Mouse (Mus musculus) G1E (cell line): ENCODE data around the gene Ski. TPM values are rescaled to one million over a fixed set of nuclear protein-coding genes. Genes with fewer than 3 reads are reported as not detected.

ENCODE experiments used
- ATAC-seq: 2 replicates; pipeline ENCODE4 v1.8.0; 2016; ENCODE audit warnings: mild to moderate bottlenecking; ENCODE audit not compliant: insufficient number of reproducible peaks, poor library complexity, low FRiP score, severe bottlenecking; ENCODE audit errors: extremely low read depth
- DNase-seq: peaks from one replicate; pipeline ENCODE4 v3.0.0; 2012; ENCODE audit warnings: low spot score
- H3K27me3 ChIP-seq: 2 replicates; pipeline ENCODE4 v1.6.1; 2012; ENCODE audit warnings: mild to moderate bottlenecking, low read length, inconsistent platforms; ENCODE audit not compliant: insufficient read depth
- H3K36me3 ChIP-seq: replicated peaks from 2 replicates; pipeline ENCODE3; 2012; ENCODE audit warnings: mild to moderate bottlenecking, inconsistent platforms
- H3K4me1 ChIP-seq: 2 replicates; pipeline ENCODE4 v1.6.1; 2012; ENCODE audit warnings: low read depth, low read length, inconsistent platforms, mixed read lengths; ENCODE audit not compliant: insufficient read depth
- H3K4me3 ChIP-seq: 2 replicates; pipeline ENCODE4 v1.5.1; 2012; ENCODE audit warnings: low read depth, mild to moderate bottlenecking, inconsistent platforms, low read length, moderate library complexity, mixed read lengths
- H3K9me3 ChIP-seq: replicated peaks from 2 replicates; pipeline ENCODE4 v1.6.1; 2012; ENCODE audit warnings: inconsistent platforms
- CTCF ChIP-seq: IDR thresholded peaks from 2 replicates; pipeline ENCODE4 v1.5.1; 2012; ENCODE audit warnings: low read depth, low read length, inconsistent platforms, mixed read lengths
- GATA1 ChIP-seq: IDR thresholded peaks from 2 replicates; pipeline ENCODE4 v1.6.1; 2012; ENCODE audit warnings: borderline replicate concordance, low read length, inconsistent platforms, mixed read lengths
- GATA2 ChIP-seq: IDR thresholded peaks from 2 replicates; pipeline ENCODE4 v1.6.1; 2012; ENCODE audit warnings: low read depth, low read length, inconsistent platforms, borderline replicate concordance
- POLR2AphosphoS5 ChIP-seq: IDR thresholded peaks from 2 replicates; pipeline ENCODE4 v1.6.1; 2012; ENCODE audit warnings: low read depth, low read length, inconsistent platforms; ENCODE audit not compliant: insufficient replicate concordance
- TAL1 ChIP-seq: conservative IDR thresholded peaks from 2 replicates; pipeline ENCODE4 v1.6.1; 2012; ENCODE audit warnings: low read depth, low read length, inconsistent platforms, mixed read lengths
- polyA plus RNA-seq: library from polyadenylated mRNA; stranded (reverse); fragments of >175 nt; gene quantifications from 2 replicates; pipeline ENCODE4 v1.2.3, GENCODE M21; 2012
- total RNA-seq, 2 experiments: library from RNA; stranded (forward) in 1 of 2; stranded (reverse) in 1 of 2; fragments of 200-1000 nt in 1 of 2; fragments of >200 nt in 1 of 2; fragmentation: Nextera tagmentation in 1 of 2; gene quantifications; 2 replicates each; pipeline ENCODE4 v1.2.3; 2014 to 2017

Gene Ski
- total and polyA plus RNA-seq, 3 experiments: 16.9 to 58.4 (median 40.7) TPM

GRCm38 (mm10) chr4:155165861-155166260 lies 56.5 kb downstream of the Ski start:
- Histone ChIP-seq H3K27me3 (no peaks in the 10 kb centered on the region), H3K9me3 (peaks cover 7% of the 10 kb centered on the region), H3K4me1 (peaks cover 48% of the 10 kb centered on the region), H3K4me3 (no peak overlapping the region), H3K36me3 (peaks cover 43% of the 10 kb centered on the region)
- ATAC-seq (no peak), DNase-seq (no peak)
- no peak for TF ChIP-seq POLR2AphosphoS5

GRCm38 (mm10) chr4:155164550-155164949 lies 57.8 kb downstream of the Ski start:
- peaks cover 45% of the 10 kb centered on the region for H3K4me1 ChIP-seq
- no peaks in the 10 kb centered on the region for H3K27me3 ChIP-seq
- peaks cover 7% of the 10 kb centered on the region for H3K9me3 ChIP-seq
- TF ChIP-seq CTCF (no peak), TAL1 (no peak), GATA2 (no peak), POLR2AphosphoS5 (no peak), GATA1 (no peak)
- DNase-seq (no peak), ATAC-seq (no peak)
- H3K36me3 ChIP-seq: peaks cover 55% of the 10 kb centered on the region
- no peak overlapping the region for H3K4me3 ChIP-seq

DNA sequence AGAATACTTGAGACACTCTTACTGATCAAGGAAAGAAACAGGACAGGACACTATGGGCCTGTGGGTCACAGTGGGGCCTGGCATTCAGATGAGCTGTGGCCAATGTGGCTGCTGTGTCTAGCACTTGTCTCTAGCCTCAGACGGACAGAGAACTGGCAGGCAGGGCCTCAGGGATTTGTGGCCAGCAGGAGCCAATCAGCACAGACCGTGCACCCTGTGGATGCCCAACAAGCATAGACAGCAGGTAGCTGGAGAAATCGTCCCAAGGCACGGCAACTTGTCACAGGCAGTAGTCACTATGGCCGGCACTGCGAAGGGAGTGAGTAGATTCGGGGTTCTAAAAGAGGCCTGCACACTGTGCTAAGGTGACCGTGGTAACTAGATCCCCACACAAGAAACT lies 58.7 kb downstream of the Ski start:
- Histone ChIP-seq H3K4me1 (peaks cover 45% of the 10 kb centered on the region), H3K4me3 (no peak overlapping the region; the same call in 1 of the 2 replicates)

DNA sequence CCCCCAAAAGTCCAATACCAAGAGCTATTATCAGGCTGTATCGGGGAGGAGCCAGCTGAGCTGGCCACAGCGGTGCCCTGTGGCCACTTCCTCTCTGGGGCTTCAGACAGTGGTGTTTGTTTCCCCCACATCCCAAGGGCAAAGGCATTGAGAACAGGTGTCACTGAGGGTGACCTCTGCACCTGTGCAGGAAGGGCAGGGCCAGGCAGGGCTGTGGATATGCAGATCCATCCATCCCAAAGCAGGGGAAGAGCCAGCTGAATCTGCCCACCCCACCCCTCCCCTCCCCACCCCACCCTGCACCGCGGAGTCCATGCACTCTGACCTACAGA lies 59.1 kb downstream of the Ski start:
- H3K4me3 ChIP-seq: peak overlapping the region; percentile 6; the same call in 1 of the 2 replicates
- H3K4me1 ChIP-seq: peaks cover 43% of the 10 kb centered on the region
- ATAC-seq (peak; percentile 45; the same call in 1 of the 2 replicates), DNase-seq (no peak)
- H3K36me3 ChIP-seq: peaks cover 63% of the 10 kb centered on the region
- TF ChIP-seq POLR2AphosphoS5: no peak
- no peak for TF ChIP-seq GATA2
- TF ChIP-seq CTCF: no peak
- no peak for TF ChIP-seq GATA1
- no peak for TF ChIP-seq TAL1
- peaks cover 7% of the 10 kb centered on the region for H3K9me3 ChIP-seq
- no peaks in the 10 kb centered on the region for H3K27me3 ChIP-seq

More for the DNA sequence above, 58.7 kb downstream of the Ski start:
- DNase-seq (no peak), ATAC-seq (no peak)
- no peak for TF ChIP-seq CTCF
- no peak for TF ChIP-seq POLR2AphosphoS5
- TF ChIP-seq GATA1: no peak
- no peak for TF ChIP-seq GATA2
- TF ChIP-seq TAL1: no peak
- Histone ChIP-seq H3K36me3 (peaks cover 59% of the 10 kb centered on the region), H3K9me3 (peaks cover 7% of the 10 kb centered on the region), H3K27me3 (no peaks in the 10 kb centered on the region)

DNA sequence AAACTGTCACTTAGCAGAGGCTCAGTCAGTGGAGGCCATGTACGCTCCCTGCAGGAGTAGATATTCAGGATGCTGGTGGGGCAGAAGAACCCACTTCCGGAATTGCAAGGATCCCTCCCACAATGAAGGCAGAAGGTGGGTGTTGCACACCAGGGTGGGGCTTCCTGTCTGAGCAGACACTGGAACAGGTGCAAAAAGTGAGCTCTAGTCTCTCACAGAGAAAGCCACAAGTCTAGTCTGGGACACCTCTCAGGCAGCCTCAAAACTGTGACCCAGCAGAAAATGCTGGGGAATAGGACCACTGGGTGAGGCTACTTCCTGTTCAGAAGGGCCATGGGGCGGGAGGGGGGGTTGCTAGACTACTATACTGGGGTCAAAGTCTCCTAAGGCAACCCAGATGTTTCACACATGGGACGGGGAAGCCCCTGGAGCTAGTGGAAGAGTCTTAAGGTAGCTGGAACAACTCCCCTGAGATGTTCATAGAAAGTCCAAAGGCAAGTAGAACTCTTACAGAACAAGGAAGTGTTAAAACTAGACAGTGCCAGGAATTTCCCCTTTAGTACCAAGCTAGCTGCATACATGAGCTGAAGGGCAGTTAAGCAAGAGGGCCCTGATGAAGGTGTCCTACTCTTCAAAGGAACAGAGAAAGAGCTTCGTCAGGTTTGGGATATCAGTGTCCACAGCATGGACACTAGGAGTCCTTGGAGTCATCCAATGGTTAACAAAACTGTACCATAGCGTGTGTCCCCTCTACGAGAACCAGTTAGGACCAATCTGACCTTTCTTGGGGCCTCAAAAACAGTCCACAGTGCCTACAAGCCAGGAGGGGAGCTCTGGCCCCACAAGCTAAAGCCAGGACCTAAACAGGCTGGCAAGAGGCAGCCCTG lies 59.7 kb downstream of the Ski start:
- TF ChIP-seq GATA2 (no peak), TAL1 (no peak), POLR2AphosphoS5 (no peak), GATA1 (no peak)
- Histone ChIP-seq H3K27me3 (no peaks in the 10 kb centered on the region), H3K9me3 (peaks cover 7% of the 10 kb centered on the region), H3K4me1 (peaks cover 38% of the 10 kb centered on the region), H3K4me3 (peak overlapping the region; percentile 6; the same call in 1 of the 2 replicates), H3K36me3 (peaks cover 66% of the 10 kb centered on the region)
- peak; percentile 73 for ATAC-seq
- DNase-seq: peak; percentile 64

DNA sequence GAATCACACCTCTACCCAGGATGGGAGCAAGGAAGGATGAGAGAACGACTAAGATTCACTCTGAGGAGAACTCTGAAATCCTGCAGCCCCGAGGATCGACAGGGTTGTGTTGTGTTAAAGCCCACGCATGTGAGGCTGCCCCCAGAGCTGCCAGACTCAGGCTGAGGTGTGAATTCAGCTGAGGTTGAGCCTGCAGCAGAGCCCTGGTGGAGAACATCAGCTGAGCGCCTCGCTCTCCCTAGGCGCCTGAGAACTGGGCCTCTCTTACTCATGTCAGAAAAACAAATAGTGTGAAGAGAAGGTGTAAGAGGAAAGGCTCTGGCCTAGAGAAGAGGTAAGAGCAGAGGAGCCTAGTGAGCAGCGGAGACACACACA lies 63.9 kb downstream of the Ski start:
- DNase-seq (no peak), ATAC-seq (no peak)
- no peak for TF ChIP-seq CTCF
- TF ChIP-seq TAL1: no peak
- TF ChIP-seq POLR2AphosphoS5: no peak
- no peak for TF ChIP-seq GATA2
- TF ChIP-seq GATA1: no peak
- Histone ChIP-seq H3K36me3 (peaks cover 79% of the 10 kb centered on the region), H3K4me1 (peaks cover 29% of the 10 kb centered on the region), H3K4me3 (no peak overlapping the region), H3K9me3 (no peaks in the 10 kb centered on the region), H3K27me3 (no peaks in the 10 kb centered on the region; the same call in 1 of the 2 replicates)
